Comparison of ENCODE assay signal across 8 mouse cellular contexts in genomic region chr6:88639921-88640320, GRCm38 (mm10). TPM values are rescaled to one million over a fixed set of nuclear protein-coding genes. Genes with fewer than 3 reads are reported as not detected.
DNase-seq lines count a peak whose midpoint lies in the region; ATAC-seq lines count a peak whose summit lies in the region.

No protein-coding gene starts in this region.

- WGBS in forebrain, embryonic 14.5 days, result 1% methylated on average over 9 of the region's 9 CpGs
- 10% methylated on average over 9 of the region's 9 CpGs for WGBS in intestine, embryonic 16.5 days
- 8% methylated on average over 9 of the region's 9 CpGs for WGBS in liver, embryonic 12.5 days (ENCODE audit: insufficient replicate concordance)

- no peak overlapping the region for H3K4me3 ChIP-seq in forebrain, embryonic 14.5 days (ENCODE audit: low read depth, low read length)
- H3K4me3 ChIP-seq in intestine, embryonic 16.5 days (ENCODE audit: low read length), result no peak overlapping the region
- H3K4me3 ChIP-seq in liver, embryonic 12.5 days, result no peak overlapping the region

- H3K27ac ChIP-seq in forebrain, embryonic 14.5 days (ENCODE audit: low read depth, low read length), result no peak overlapping the region
- no peak overlapping the region for H3K27ac ChIP-seq in intestine, embryonic 16.5 days (ENCODE audit: low read length)
- no peak overlapping the region for H3K27ac ChIP-seq in liver, embryonic 12.5 days

- H3K9me3 ChIP-seq in forebrain, embryonic 14.5 days (replicated peaks; ENCODE audit: control insufficient read depth, low read length), result 0 out of 2 replicates have a peak, but pooled peaks cover 3% of the 10 kb centered on the region
- peaks cover 4% of the 10 kb centered on the region; the same call in 1 of the 2 replicates for H3K9me3 ChIP-seq in intestine, embryonic 16.5 days (ENCODE audit: control insufficient read depth, low read length)
- peaks cover 14% of the 10 kb centered on the region for H3K9me3 ChIP-seq in liver, embryonic 12.5 days (replicated peaks)

- peak; percentile 30 for DNase-seq in kidney, adult 9 months
- DNase-seq in kidney, adult 11 months, result no peak
- peak; percentile 91 for DNase-seq in forebrain, embryonic 14.5 days (ENCODE audit: low spot score)
- DNase-seq in right cerebral cortex, postnatal 25 days, result peak; percentile 55
- no peak for DNase-seq in testis, postnatal 14 days (ENCODE audit: low spot score)
- DNase-seq in gastrocnemius, postnatal 4 days (ENCODE audit: low spot score in 2 of 2), result no peak

- H3K36me3 ChIP-seq in forebrain, embryonic 14.5 days (ENCODE audit: control insufficient read depth, insufficient read depth, low read length), result no peaks in the 10 kb centered on the region
- no peaks in the 10 kb centered on the region for H3K36me3 ChIP-seq in intestine, embryonic 16.5 days (ENCODE audit: control insufficient read depth, insufficient read depth, low read length)
- 0 out of 2 replicates have a peak, but pooled peaks cover 2% of the 10 kb centered on the region for H3K36me3 ChIP-seq in liver, embryonic 12.5 days

- peaks cover 15% of the 10 kb centered on the region for H3K4me1 ChIP-seq in forebrain, embryonic 14.5 days (ENCODE audit: control insufficient read depth, insufficient read depth, low read length)
- 0 out of 2 replicates have a peak, but pooled peaks cover 5% of the 10 kb centered on the region for H3K4me1 ChIP-seq in intestine, embryonic 16.5 days (ENCODE audit: control insufficient read depth, insufficient read depth, low read length)
- H3K4me1 ChIP-seq in liver, embryonic 12.5 days, result peaks cover 60% of the 10 kb centered on the region

- peak overlapping the region; percentile 24 for H3K4me2 ChIP-seq in forebrain, embryonic 14.5 days (ENCODE audit: low read length)
- 0 out of 2 replicates have a peak overlapping the region, but pooled peaks have one; percentile 8 for H3K4me2 ChIP-seq in intestine, embryonic 16.5 days (ENCODE audit: low read depth, low read length)
- H3K4me2 ChIP-seq in liver, embryonic 12.5 days, result peak overlapping the region; percentile 54

- no peaks in the 10 kb centered on the region for H3K27me3 ChIP-seq in forebrain, embryonic 14.5 days (replicated peaks; ENCODE audit: control insufficient read depth, insufficient read depth, low read length)
- H3K27me3 ChIP-seq in intestine, embryonic 16.5 days (replicated peaks; ENCODE audit: control insufficient read depth, insufficient read depth, low read length), result no peaks in the 10 kb centered on the region
- no peaks in the 10 kb centered on the region for H3K27me3 ChIP-seq in liver, embryonic 12.5 days (replicated peaks)

- ATAC-seq in forebrain, embryonic 14.5 days, result peak; percentile 83
- ATAC-seq in intestine, embryonic 16.5 days, result no peak
- ATAC-seq in liver, embryonic 12.5 days, result no peak

- H3K9ac ChIP-seq in forebrain, embryonic 14.5 days (ENCODE audit: low read length), result 0 out of 2 replicates have a peak overlapping the region, but pooled peaks have one; percentile 2
- no peak overlapping the region for H3K9ac ChIP-seq in intestine, embryonic 16.5 days (ENCODE audit: low read depth, low read length)
- peak overlapping the region; percentile 34 for H3K9ac ChIP-seq in liver, embryonic 12.5 days

RNA-seq across cellular contexts. Expression of gene Kbtbd12, which starts 2.2 kb away (rescaled TPM):
- 0.20 TPM in 1 of 2 replicates, not detected in the other for polyA plus RNA-seq in forebrain, embryonic 14.5 days (2014; fragmentation: Nextera tagmentation; extraction: Ambion mirVana)
- polyA plus RNA-seq in intestine, embryonic 16.5 days (2015; fragmentation: Nextera tagmentation; extraction: Ambion mirVana), result 0.21 and 0.32 TPM in 2 replicates
- polyA plus RNA-seq in liver, embryonic 12.5 days (2016; fragmentation: Nextera tagmentation; extraction: Ambion mirVana), result 0.52 and 0.85 TPM in 2 replicates
- 10 to 100 TPM; 28.1 to 29.6 TPM for total RNA-seq in gastrocnemius, postnatal 4 days (2021)

Comparison
In these comparisons a context has a peak if more than half of its experiments do, and no peak if none do; other contexts are left out.
1. DNase-seq: peak in kidney, adult 9 months (single experiment), forebrain, embryonic 14.5 days (single experiment) and right cerebral cortex, postnatal 25 days (single experiment); none in kidney, adult 11 months (single experiment), testis, postnatal 14 days (single experiment) and gastrocnemius, postnatal 4 days (0 of 2).
2. Peak in every context shown above with its lines, with median percentiles within 50 percentile points of each other: H3K4me2 ChIP-seq.